Mouse (Mus musculus) liver, embryonic 13.5 days (tissue): ENCODE measurements around the gene Ganc. TPM values are rescaled to one million over a fixed set of nuclear protein-coding genes. Genes with fewer than 3 reads are reported as not detected.

Source experiments
- ATAC-seq: fragments of 200-750 bp; cut with Nextera tagmentation; 2 replicates; pipeline ENCODE4 v1.8.0; 2017; ENCODE audit warnings: low read depth, mild to moderate bottlenecking, moderate number of reproducible peaks, moderate library complexity
- DNase-seq: peaks from one replicate; pipeline ENCODE4 v3.0.0; 2022
- H3K27ac ChIP-seq: fragments of 300-500 bp; sonication (generic); 2 replicates; pipeline ENCODE4 v1.5.1; 2015; ENCODE audit warnings: moderate library complexity, mild to moderate bottlenecking, inconsistent platforms
- H3K27me3 ChIP-seq: fragments of 300-500 bp; sonication (generic); 2 replicates; pipeline ENCODE4 v1.6.1; 2015; ENCODE audit warnings: mild to moderate bottlenecking, inconsistent platforms
- H3K36me3 ChIP-seq: fragments of 300-500 bp; sonication (generic); 2 replicates; pipeline ENCODE4 v1.6.1; 2015; ENCODE audit warnings: mild to moderate bottlenecking, inconsistent platforms
- H3K4me1 ChIP-seq: fragments of 300-500 bp; sonication (generic); replicated peaks from 2 replicates; pipeline ENCODE4 v1.6.1; 2015; ENCODE audit warnings: inconsistent platforms
- H3K4me2 ChIP-seq: fragments of 300-500 bp; sonication (generic); 2 replicates; pipeline ENCODE4 v1.6.1; 2015; ENCODE audit warnings: inconsistent platforms, mild to moderate bottlenecking, moderate library complexity
- H3K4me3 ChIP-seq: fragments of 300-500 bp; sonication (generic); replicated peaks from 2 replicates; pipeline ENCODE4 v1.5.1; 2015; ENCODE audit warnings: mild to moderate bottlenecking, inconsistent platforms
- H3K9ac ChIP-seq: fragments of 300-500 bp; sonication (generic); 2 replicates; pipeline ENCODE4 v1.6.1; 2015; ENCODE audit warnings: mild to moderate bottlenecking, inconsistent platforms
- H3K9me3 ChIP-seq: fragments of 300-500 bp; sonication (generic); replicated peaks from 2 replicates; pipeline ENCODE4 v1.6.1; 2016; ENCODE audit warnings: inconsistent platforms
- WGBS: fragments of 180-500 bp; shearing (Covaris S2); methylation state at CpG from one replicate; pipeline ENCODE4 v1.1.7; 2015; ENCODE audit not compliant: insufficient replicate concordance; 5-methylcytosine and 5-hydroxymethylcytosine counted together
- polyA plus RNA-seq: library from polyadenylated mRNA; unstranded; fragments of >200 nt; fragmentation: Nextera tagmentation; extraction: Ambion mirVana; gene quantifications from 2 replicates; pipeline ENCODE4 v1.2.1, GENCODE M21; 2015

Gene Ganc
- polyA plus RNA-seq, 1 experiment from 2014 or later = 5.5 TPM

- H3K9ac ChIP-seq = no peak overlapping the region
- no peak for DNase-seq
- H3K9me3 ChIP-seq = no peaks in the 10 kb centered on the region
- 70% methylated on average over 4 of the region's 4 CpGs for WGBS
- H3K27me3 ChIP-seq = no peaks in the 10 kb centered on the region
- no peak overlapping the region for H3K4me3 ChIP-seq
- no peaks in the 10 kb centered on the region for H3K36me3 ChIP-seq
- no peak overlapping the region for H3K4me2 ChIP-seq
- no peak for ATAC-seq
- no peaks in the 10 kb centered on the region for H3K4me1 ChIP-seq
- no peak overlapping the region for H3K27ac ChIP-seq
These were observed 48.9 kb downstream of the Ganc start for GRCm38 (mm10) chr2:120452600-120452999.

GRCm38 (mm10) chr2:120454987-120455386 lies 51.3 kb downstream of the Ganc start:
- H3K9me3 ChIP-seq = no peaks in the 10 kb centered on the region
- no peak for DNase-seq
- no peak overlapping the region for H3K4me3 ChIP-seq
- H3K4me1 ChIP-seq = no peaks in the 10 kb centered on the region
- H3K27ac ChIP-seq = no peak overlapping the region
- ATAC-seq = no peak
- H3K4me2 ChIP-seq = no peak overlapping the region
- no peaks in the 10 kb centered on the region for H3K36me3 ChIP-seq
- H3K9ac ChIP-seq = no peak overlapping the region
- 64% methylated on average over 2 of the region's 2 CpGs for WGBS
- no peaks in the 10 kb centered on the region for H3K27me3 ChIP-seq

- no peak for DNase-seq
- WGBS = 55% methylated on average over 4 of the region's 4 CpGs
- Histone ChIP-seq H3K36me3 (no peaks in the 10 kb centered on the region), H3K9ac (no peak within 1 kb of the TSS), H3K4me1 (no peaks in the 10 kb centered on the region), H3K27ac (no peak within 1 kb of the TSS), H3K27me3 (no peaks in the 10 kb centered on the region), H3K4me3 (no peak within 1 kb of the TSS), H3K4me2 (no peak within 1 kb of the TSS), H3K9me3 (no peaks in the 10 kb centered on the region)
- no peak for ATAC-seq
These were observed 52.0 kb downstream of the Ganc start, which contains the start of gene Capn3 for GRCm38 (mm10) chr2:120455719-120456118. Capn3 (plus strand) TSS chr2:120456019.

- DNase-seq (no peak), ATAC-seq (no peak)
- Histone ChIP-seq H3K4me3 (no peak overlapping the region), H3K4me2 (no peak overlapping the region), H3K36me3 (no peaks in the 10 kb centered on the region), H3K27me3 (no peaks in the 10 kb centered on the region), H3K9ac (no peak overlapping the region), H3K27ac (no peak overlapping the region), H3K4me1 (peaks cover 19% of the 10 kb centered on the region), H3K9me3 (no peaks in the 10 kb centered on the region)
- WGBS = 79% methylated on average over 4 of the region's 4 CpGs
These were observed 56.5 kb downstream of the Ganc start for GRCm38 (mm10) chr2:120460216-120460615.

- no peak overlapping the region for H3K27ac ChIP-seq
- H3K4me1 ChIP-seq = peaks cover 26% of the 10 kb centered on the region
- no peaks in the 10 kb centered on the region for H3K9me3 ChIP-seq
- H3K36me3 ChIP-seq = no peaks in the 10 kb centered on the region
- DNase-seq = no peak
- no peak for ATAC-seq
- no peaks in the 10 kb centered on the region for H3K27me3 ChIP-seq
- H3K4me2 ChIP-seq = no peak overlapping the region
- 43% methylated on average over 7 of the region's 7 CpGs for WGBS
- H3K9ac ChIP-seq = no peak overlapping the region
- H3K4me3 ChIP-seq = no peak overlapping the region
These were observed 59.6 kb downstream of the Ganc start for GRCm38 (mm10) chr2:120463328-120463727.

GRCm38 (mm10) chr2:120464091-120464490 lies 60.4 kb downstream of the Ganc start:
- DNase-seq = no peak
- H3K4me1 ChIP-seq = peaks cover 31% of the 10 kb centered on the region
- H3K4me3 ChIP-seq = no peak overlapping the region
- ATAC-seq = no peak
- no peak overlapping the region for H3K4me2 ChIP-seq
- no peak overlapping the region for H3K27ac ChIP-seq
- no peak overlapping the region for H3K9ac ChIP-seq
- H3K27me3 ChIP-seq = no peaks in the 10 kb centered on the region
- H3K36me3 ChIP-seq = no peaks in the 10 kb centered on the region
- H3K9me3 ChIP-seq = no peaks in the 10 kb centered on the region
- WGBS = 45% methylated on average over 8 of the region's 8 CpGs

- no peak overlapping the region for H3K4me3 ChIP-seq
- H3K4me2 ChIP-seq = no peak overlapping the region
- no peaks in the 10 kb centered on the region for H3K27me3 ChIP-seq
- ATAC-seq (no peak), DNase-seq (no peak)
- no peaks in the 10 kb centered on the region for H3K9me3 ChIP-seq
- no peaks in the 10 kb centered on the region for H3K36me3 ChIP-seq
- H3K27ac ChIP-seq = no peak overlapping the region
- peaks cover 31% of the 10 kb centered on the region for H3K4me1 ChIP-seq
- WGBS = 85% methylated on average over 2 of the region's 2 CpGs
- H3K9ac ChIP-seq = no peak overlapping the region
These were observed 61.2 kb downstream of the Ganc start for GRCm38 (mm10) chr2:120464732-120465396.

GRCm38 (mm10) chr2:120465397-120465785 lies 61.7 kb downstream of the Ganc start:
- no peak for ATAC-seq
- Histone ChIP-seq H3K36me3 (no peaks in the 10 kb centered on the region), H3K9me3 (no peaks in the 10 kb centered on the region), H3K27me3 (no peaks in the 10 kb centered on the region), H3K27ac (no peak overlapping the region), H3K4me2 (no peak overlapping the region), H3K9ac (no peak overlapping the region), H3K4me1 (peaks cover 31% of the 10 kb centered on the region), H3K4me3 (no peak overlapping the region)
- 65% methylated on average over 5 of the region's 5 CpGs for WGBS
- no peak for DNase-seq

- no peak for ATAC-seq
- Histone ChIP-seq H3K9me3 (no peaks in the 10 kb centered on the region), H3K4me3 (no peak overlapping the region), H3K4me1 (peaks cover 31% of the 10 kb centered on the region), H3K27ac (no peak overlapping the region), H3K27me3 (no peaks in the 10 kb centered on the region), H3K36me3 (no peaks in the 10 kb centered on the region), H3K9ac (no peak overlapping the region), H3K4me2 (no peak overlapping the region)
- DNase-seq = no peak
These were observed 64.3 kb downstream of the Ganc start for GRCm38 (mm10) chr2:120468011-120468410.

- Histone ChIP-seq H3K4me2 (no peak overlapping the region), H3K27me3 (no peaks in the 10 kb centered on the region), H3K36me3 (no peaks in the 10 kb centered on the region), H3K9ac (no peak overlapping the region), H3K27ac (no peak overlapping the region), H3K4me1 (peaks cover 20% of the 10 kb centered on the region; the same call in 1 of the 2 replicates), H3K9me3 (no peaks in the 10 kb centered on the region), H3K4me3 (no peak overlapping the region)
- no peak for ATAC-seq
- no peak for DNase-seq
- 37% methylated on average over 3 of the region's 3 CpGs for WGBS
These were observed 65.5 kb downstream of the Ganc start for GRCm38 (mm10) chr2:120469220-120469619.

- DNase-seq = no peak
- ATAC-seq = no peak
- Histone ChIP-seq H3K9me3 (no peaks in the 10 kb centered on the region), H3K27me3 (no peaks in the 10 kb centered on the region), H3K27ac (no peak overlapping the region), H3K4me2 (no peak overlapping the region), H3K4me3 (no peak overlapping the region), H3K36me3 (no peaks in the 10 kb centered on the region), H3K4me1 (peaks cover 16% of the 10 kb centered on the region; the same call in 1 of the 2 replicates), H3K9ac (no peak overlapping the region)
- 63% methylated on average over 10 of the region's 10 CpGs for WGBS
These were observed 66.0 kb downstream of the Ganc start for GRCm38 (mm10) chr2:120469715-120470114.

GRCm38 (mm10) chr2:120470856-120471255 lies 67.2 kb downstream of the Ganc start:
- H3K9me3 ChIP-seq = no peaks in the 10 kb centered on the region
- 68% methylated on average over 4 of the region's 4 CpGs for WGBS
- peaks cover 9% of the 10 kb centered on the region; the same call in 1 of the 2 replicates for H3K4me1 ChIP-seq
- DNase-seq (no peak), ATAC-seq (no peak)
- no peaks in the 10 kb centered on the region for H3K27me3 ChIP-seq
- H3K9ac ChIP-seq = no peak overlapping the region
- H3K36me3 ChIP-seq = no peaks in the 10 kb centered on the region
- no peak overlapping the region for H3K4me3 ChIP-seq
- H3K27ac ChIP-seq = no peak overlapping the region
- no peak overlapping the region for H3K4me2 ChIP-seq
